Mouse (Mus musculus): ENCODE data around the gene Rpl13.

DNA sequence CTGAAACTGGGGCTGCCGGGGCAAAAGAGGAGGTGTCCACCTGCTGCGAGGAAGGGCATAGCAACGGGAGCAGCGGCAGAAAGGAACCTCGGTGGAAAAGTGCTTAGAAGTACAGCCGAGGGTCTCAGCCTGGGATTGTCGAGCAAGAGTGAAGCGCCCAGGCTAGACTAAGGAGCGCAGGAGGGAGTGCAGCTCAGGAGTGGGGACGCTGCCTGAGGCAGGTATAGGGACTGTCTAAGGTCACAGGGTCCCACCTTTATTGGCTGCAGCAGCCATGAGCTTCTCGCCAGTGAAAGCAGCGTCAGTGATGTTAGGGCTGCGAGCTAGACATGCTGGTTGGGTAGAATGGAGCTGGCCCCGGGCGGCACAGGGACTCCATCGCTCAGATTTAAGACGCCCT, 15.6 kb downstream of the Rpl13 start:
- no peak for TF ChIP-seq POLR2A (IDR thresholded peaks at IDR 0.05; ENCODE audit: low read depth, low read length)
- no peak for TF ChIP-seq CTCF (IDR thresholded peaks at IDR 0.05; ENCODE audit: extremely low read depth, insufficient read length, insufficient replicate concordance, low read depth, low read length)

Measured in small intestine, adult 2 months (tissue).